Mouse (Mus musculus) heart, embryonic 16.5 days (tissue): ENCODE data around the gene Prickle2. TPM values are rescaled to one million over a fixed set of nuclear protein-coding genes. Genes with fewer than 3 reads are reported as not detected.

Experiments
- ATAC-seq: fragments of 200-750 bp; cut with Nextera tagmentation; replicated peaks from 2 replicates; pipeline ENCODE4 v1.8.0; 2017; ENCODE audit warnings: moderate number of reproducible peaks; ENCODE audit not compliant: insufficient read depth, low FRiP score; ENCODE audit errors: extremely low read depth
- H3K27ac ChIP-seq: fragments of 300-500 bp; sonication (generic); 2 replicates; pipeline ENCODE4 v1.5.1; 2014; ENCODE audit warnings: mild to moderate bottlenecking, low read length, control low read depth, moderate library complexity
- H3K27me3 ChIP-seq: fragments of 300-500 bp; sonication (generic); 2 replicates; pipeline ENCODE4 v1.6.1; 2014; ENCODE audit warnings: low read length, mixed read lengths; ENCODE audit not compliant: control insufficient read depth, insufficient read depth
- H3K36me3 ChIP-seq: fragments of 300-500 bp; sonication (generic); 2 replicates; pipeline ENCODE4 v1.6.1; 2014; ENCODE audit not compliant: control insufficient read depth, insufficient read depth
- H3K4me1 ChIP-seq: fragments of 300-500 bp; sonication (generic); 2 replicates; pipeline ENCODE4 v1.6.1; 2014; ENCODE audit warnings: low read length, mixed read lengths; ENCODE audit not compliant: control insufficient read depth, insufficient read depth
- H3K4me2 ChIP-seq: fragments of 300-500 bp; sonication (generic); 2 replicates; pipeline ENCODE4 v1.6.1; 2014; ENCODE audit warnings: low read depth, mild to moderate bottlenecking, control low read depth, low read length
- H3K4me3 ChIP-seq: fragments of 300-500 bp; sonication (generic); 2 replicates; pipeline ENCODE4 v1.5.1; 2014; ENCODE audit warnings: mild to moderate bottlenecking, control low read depth, low read length
- H3K9ac ChIP-seq: fragments of 300-500 bp; sonication (generic); 2 replicates; pipeline ENCODE4 v1.6.1; 2014; ENCODE audit warnings: low read length, control low read depth
- H3K9me3 ChIP-seq: fragments of 300-500 bp; sonication (generic); replicated peaks from 2 replicates; pipeline ENCODE4 v1.6.1; 2016; ENCODE audit warnings: low read length; ENCODE audit not compliant: control insufficient read depth
- WGBS: fragments of 180-500 bp; shearing (Covaris S2); extraction: QIAGEN DNeasy Blood & Tissue Kit; methylation state at CpG from one replicate; pipeline ENCODE4 v1.1.7; 2014; 5-methylcytosine and 5-hydroxymethylcytosine counted together
- polyA plus RNA-seq: library from polyadenylated mRNA; unstranded; fragments of >200 nt; fragmentation: Nextera tagmentation; extraction: Ambion mirVana; gene quantifications from 2 replicates; pipeline ENCODE4 v1.2.1, GENCODE M21; 2015

Gene Prickle2
- polyA plus RNA-seq, 1 experiment from 2014 or later = 4.2 TPM

- no peaks in the 10 kb centered on the region for H3K9me3 ChIP-seq
- no peak overlapping the region for H3K9ac ChIP-seq
- H3K36me3 ChIP-seq = 0 out of 2 replicates have a peak, but pooled peaks cover 3% of the 10 kb centered on the region
- 79% methylated on average over 1 of the region's 1 CpGs for WGBS
- H3K27me3 ChIP-seq = no peaks in the 10 kb centered on the region
- no peak overlapping the region for H3K27ac ChIP-seq
- peaks cover 14% of the 10 kb centered on the region for H3K4me1 ChIP-seq
- ATAC-seq = no peak
- no peak overlapping the region for H3K4me3 ChIP-seq
- H3K4me2 ChIP-seq = no peak overlapping the region
Measured at GRCm38 (mm10) chr6:92449956-92450355, 256.0 kb downstream of the Prickle2 start.

- WGBS = 33% methylated on average over 3 of the region's 3 CpGs
- Histone ChIP-seq H3K4me1 (peaks cover 14% of the 10 kb centered on the region), H3K36me3 (no peaks in the 10 kb centered on the region), H3K27ac (peak overlapping the region; percentile 69), H3K4me3 (no peak overlapping the region), H3K9me3 (no peaks in the 10 kb centered on the region), H3K4me2 (no peak overlapping the region), H3K9ac (no peak overlapping the region), H3K27me3 (no peaks in the 10 kb centered on the region)
- peak; percentile 69 for ATAC-seq
Measured at GRCm38 (mm10) chr6:92446662-92447061, 259.3 kb downstream of the Prickle2 start.

GRCm38 (mm10) chr6:92441205-92441604, 264.8 kb downstream of the Prickle2 start:
- ATAC-seq = no peak
- H3K4me3 ChIP-seq = no peak overlapping the region
- WGBS = 34% methylated on average over 2 of the region's 3 CpGs

GRCm38 (mm10) chr6:92440251-92440650, 265.7 kb downstream of the Prickle2 start:
- no peak overlapping the region for H3K9ac ChIP-seq
- H3K27me3 ChIP-seq = no peaks in the 10 kb centered on the region
- no peaks in the 10 kb centered on the region for H3K4me1 ChIP-seq
- no peaks in the 10 kb centered on the region for H3K9me3 ChIP-seq
- 80% methylated on average over 3 of the region's 3 CpGs for WGBS
- no peak overlapping the region for H3K4me2 ChIP-seq
- no peak overlapping the region for H3K4me3 ChIP-seq
- H3K27ac ChIP-seq = no peak overlapping the region
- no peak for ATAC-seq
- H3K36me3 ChIP-seq = no peaks in the 10 kb centered on the region

More at GRCm38 (mm10) chr6:92441205-92441604, 264.8 kb downstream of the Prickle2 start:
- Histone ChIP-seq H3K36me3 (no peaks in the 10 kb centered on the region), H3K4me2 (no peak overlapping the region), H3K27ac (no peak overlapping the region), H3K27me3 (no peaks in the 10 kb centered on the region), H3K9ac (no peak overlapping the region), H3K9me3 (no peaks in the 10 kb centered on the region), H3K4me1 (no peaks in the 10 kb centered on the region)

GRCm38 (mm10) chr6:92432146-92432545, 273.8 kb downstream of the Prickle2 start:
- no peak for ATAC-seq
- no peaks in the 10 kb centered on the region for H3K9me3 ChIP-seq
- H3K4me1 ChIP-seq = peaks cover 16% of the 10 kb centered on the region
- no peak overlapping the region for H3K9ac ChIP-seq
- no peak overlapping the region for H3K27ac ChIP-seq
- no peak overlapping the region for H3K4me2 ChIP-seq
- WGBS = 86% methylated on average over 5 of the region's 5 CpGs
- H3K27me3 ChIP-seq = no peaks in the 10 kb centered on the region
- no peak overlapping the region for H3K4me3 ChIP-seq
- no peaks in the 10 kb centered on the region for H3K36me3 ChIP-seq

GRCm38 (mm10) chr6:92427406-92428171, 278.4 kb downstream of the Prickle2 start:
- no peaks in the 10 kb centered on the region for H3K9me3 ChIP-seq
- peaks cover 15% of the 10 kb centered on the region for H3K4me1 ChIP-seq
- H3K4me2 ChIP-seq = no peak overlapping the region
- H3K36me3 ChIP-seq = no peaks in the 10 kb centered on the region
- no peak overlapping the region for H3K4me3 ChIP-seq
- 0 out of 2 replicates have a peak overlapping the region, but pooled peaks have one; percentile 31 for H3K27ac ChIP-seq
- ATAC-seq = peak; percentile 32; the same call in 1 of the 2 replicates
- no peaks in the 10 kb centered on the region for H3K27me3 ChIP-seq
- H3K9ac ChIP-seq = no peak overlapping the region
- 31% methylated on average over 7 of the region's 7 CpGs for WGBS

- 53% methylated on average over 8 of the region's 8 CpGs for WGBS
- Histone ChIP-seq H3K9ac (no peak overlapping the region), H3K36me3 (peaks cover 5% of the 10 kb centered on the region; the same call in 1 of the 2 replicates), H3K4me3 (no peak overlapping the region), H3K4me1 (peaks cover 13% of the 10 kb centered on the region), H3K27me3 (no peaks in the 10 kb centered on the region), H3K9me3 (no peaks in the 10 kb centered on the region), H3K4me2 (no peak overlapping the region), H3K27ac (no peak overlapping the region)
- ATAC-seq = no peak
Measured at GRCm38 (mm10) chr6:92425901-92426300, 280.1 kb downstream of the Prickle2 start.

GRCm38 (mm10) chr6:92425476-92425875, 280.5 kb downstream of the Prickle2 start:
- WGBS = 83% methylated on average over 7 of the region's 7 CpGs
- H3K9me3 ChIP-seq = no peaks in the 10 kb centered on the region
- H3K27ac ChIP-seq = no peak overlapping the region
- H3K4me3 ChIP-seq = no peak overlapping the region
- no peak for ATAC-seq
- peaks cover 13% of the 10 kb centered on the region for H3K4me1 ChIP-seq
- no peak overlapping the region for H3K9ac ChIP-seq
- no peak overlapping the region for H3K4me2 ChIP-seq
- no peaks in the 10 kb centered on the region for H3K27me3 ChIP-seq
- peaks cover 5% of the 10 kb centered on the region; the same call in 1 of the 2 replicates for H3K36me3 ChIP-seq

GRCm38 (mm10) chr6:92424991-92425390, 281.0 kb downstream of the Prickle2 start:
- Histone ChIP-seq H3K9me3 (no peaks in the 10 kb centered on the region), H3K4me3 (no peak overlapping the region), H3K4me1 (peaks cover 13% of the 10 kb centered on the region), H3K9ac (no peak overlapping the region), H3K27ac (no peak overlapping the region), H3K27me3 (no peaks in the 10 kb centered on the region), H3K36me3 (peaks cover 8% of the 10 kb centered on the region; the same call in 1 of the 2 replicates), H3K4me2 (no peak overlapping the region)
- ATAC-seq = no peak
- 33% methylated on average over 3 of the region's 3 CpGs for WGBS
